Mouse (Mus musculus) brain, embryonic 14.5 days (tissue): ENCODE data around the gene Large2.

Experiments used
- CTCF ChIP-seq: fragments of 200-500 bp; IDR thresholded peaks from 2 replicates; pipeline ENCODE4 v1.5.1; 2012; ENCODE audit warnings: inconsistent platforms, mild to moderate bottlenecking, moderate library complexity, borderline replicate concordance; ENCODE audit not compliant: insufficient read depth, insufficient read length; ENCODE audit errors: extremely low read depth
- POLR2A ChIP-seq: fragments of 200-500 bp; IDR thresholded peaks from 2 replicates; pipeline ENCODE4 v1.6.1; 2012; ENCODE audit warnings: mild to moderate bottlenecking, inconsistent platforms, borderline replicate concordance; ENCODE audit not compliant: poor library complexity, insufficient read depth, insufficient read length, severe bottlenecking; ENCODE audit errors: extremely low read depth

DNA sequence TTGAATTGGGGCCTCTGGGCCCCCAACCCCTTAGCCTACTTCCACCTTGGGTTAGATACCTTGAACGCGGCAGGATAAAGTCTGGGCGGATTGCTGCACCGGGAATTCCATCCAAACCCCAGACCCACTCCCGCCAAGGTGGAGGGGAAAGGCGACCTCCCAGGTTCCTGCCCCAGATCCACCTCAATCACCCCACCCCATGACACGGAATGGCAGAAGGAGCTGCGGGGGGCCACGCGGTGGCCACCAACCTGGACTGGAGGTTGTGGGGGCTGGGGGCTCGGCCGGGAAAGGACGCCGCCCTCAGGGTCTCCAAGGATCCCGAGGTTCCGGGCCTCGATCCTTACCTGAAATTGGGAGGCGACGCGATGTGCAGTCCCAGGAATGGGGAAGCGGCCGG is 26.0 kb upstream of the Large2 start:
- no peak for TF ChIP-seq CTCF
- no peak for TF ChIP-seq POLR2A
